In genomic region chr7:101998194-101998927, GRCm38 (mm10) we compare ENCODE assay signal across 8 mouse cellular contexts. TPM values are rescaled to one million over a fixed set of nuclear protein-coding genes. Genes with fewer than 3 reads are reported as not detected.
DNase-seq lines count a peak whose midpoint lies in the region; ATAC-seq lines count a peak whose summit lies in the region.

No protein-coding gene starts in this region.

- DNase-seq in WW6 (ENCODE audit: low read depth, low spot score), result peak; percentile 40
- peak; percentile 97 to 98 for DNase-seq in cerebellum, postnatal 14 days
- DNase-seq in frontal cortex, postnatal 36 days (ENCODE audit: low spot score in 2 of 2), result peak; percentile 84 to 89
- DNase-seq in intestine, embryonic 14.5 days (ENCODE audit: low spot score), result peak; percentile 87
- DNase-seq in left cerebral cortex, adult 9 months (ENCODE audit: low spot score in 2 of 2), result peak; percentile 42 to 88
- peak; percentile 67 for DNase-seq in midbrain, embryonic 10.5 days (ENCODE audit: low spot score)
- peak; percentile 84 for DNase-seq in right cerebral cortex, postnatal 4 days
- DNase-seq in urinary bladder, postnatal 4 days (ENCODE audit: low spot score in 2 of 2), result peak; percentile 84 to 89

- peaks cover 98% of the 10 kb centered on the region for H3K36me3 ChIP-seq in intestine, embryonic 14.5 days (ENCODE audit: control insufficient read depth, insufficient read depth, low read length)
- peaks cover 100% of the 10 kb centered on the region for H3K36me3 ChIP-seq in midbrain, embryonic 10.5 days

- H3K4me3 ChIP-seq in intestine, embryonic 14.5 days (ENCODE audit: low read depth, low read length), result no peak overlapping the region
- H3K4me3 ChIP-seq in midbrain, embryonic 10.5 days, result no peak overlapping the region

- no peak overlapping the region for H3K27ac ChIP-seq in intestine, embryonic 14.5 days (ENCODE audit: low read depth)
- no peak overlapping the region for H3K27ac ChIP-seq in midbrain, embryonic 10.5 days (replicated peaks)

- ATAC-seq in intestine, embryonic 14.5 days (replicated peaks; ENCODE audit: low FRiP score, low TSS enrichment, low read depth), result peak; percentile 53

- WGBS in intestine, embryonic 14.5 days, result 59% methylated on average over 14 of the region's 14 CpGs
- WGBS in midbrain, embryonic 10.5 days, result 78% methylated on average over 14 of the region's 14 CpGs

- H3K4me2 ChIP-seq in intestine, embryonic 14.5 days (ENCODE audit: low read length), result no peak overlapping the region

- no peak overlapping the region for H3K9ac ChIP-seq in intestine, embryonic 14.5 days (ENCODE audit: low read length)

- no peaks in the 10 kb centered on the region for H3K4me1 ChIP-seq in intestine, embryonic 14.5 days (replicated peaks; ENCODE audit: control insufficient read depth, insufficient read depth, low read length)
- no peaks in the 10 kb centered on the region for H3K4me1 ChIP-seq in midbrain, embryonic 10.5 days

- no peaks in the 10 kb centered on the region for H3K27me3 ChIP-seq in intestine, embryonic 14.5 days (replicated peaks; ENCODE audit: control insufficient read depth, insufficient read depth, low read length)
- no peaks in the 10 kb centered on the region for H3K27me3 ChIP-seq in midbrain, embryonic 10.5 days (ENCODE audit: low read depth, poor library complexity, severe bottlenecking)

- no peaks in the 10 kb centered on the region for H3K9me3 ChIP-seq in intestine, embryonic 14.5 days (ENCODE audit: control insufficient read depth, low read length)
- H3K9me3 ChIP-seq in midbrain, embryonic 10.5 days (replicated peaks), result no peaks in the 10 kb centered on the region

RNA-seq across cellular contexts. Expression of gene Il18bp, which starts 20.1 kb away (rescaled TPM):
- 2.7 and 2.8 TPM in 2 replicates for polyA plus RNA-seq in intestine, embryonic 14.5 days (2014; fragmentation: Nextera tagmentation; extraction: Ambion mirVana)
- polyA plus RNA-seq in midbrain, embryonic 10.5 days (2016; fragmentation: Nextera tagmentation; extraction: Ambion mirVana), result 3.8 and 4.1 TPM in 2 replicates

Comparison
In these comparisons a context has a peak if more than half of its experiments do, and no peak if none do; other contexts are left out.
1. DNase-seq: peak in every context shown above with its lines; median percentile 98 in cerebellum, postnatal 14 days; 87 in intestine, embryonic 14.5 days; 86 in frontal cortex, postnatal 36 days; 86 in urinary bladder, postnatal 4 days; 84 in right cerebral cortex, postnatal 4 days; 67 in midbrain, embryonic 10.5 days; 65 in left cerebral cortex, adult 9 months; 40 in WW6.